Mouse (Mus musculus) kidney, adult 11 months (tissue): ENCODE data around the gene Dvl1.

Experiments
- DNase-seq: peaks from one replicate; pipeline ENCODE4 v3.0.0; 2022

Dvl1 gene

GRCm38 (mm10) chr4:155840076-155841002 lies 6.9 kb upstream of the Dvl1 start:
- DNase-seq, result no peak

- DNase-seq, result peak; percentile 77
Observed at GRCm38 (mm10) chr4:155841003-155841454, 6.2 kb upstream of the Dvl1 start.

GRCm38 (mm10) chr4:155841651-155842270 lies 5.4 kb upstream of the Dvl1 start:
- no peak for DNase-seq

- DNase-seq, result peak; percentile 77
Observed at GRCm38 (mm10) chr4:155843231-155843630, 4.0 kb upstream of the Dvl1 start.

GRCm38 (mm10) chr4:155847591-155848352 lies 570 bp downstream of the Dvl1 start:
- DNase-seq, result peak; percentile 73

GRCm38 (mm10) chr4:155848434-155849095 lies 1.4 kb downstream of the Dvl1 start:
- DNase-seq, result peak; percentile 83

GRCm38 (mm10) chr4:155849391-155849790 lies 2.2 kb downstream of the Dvl1 start:
- no peak for DNase-seq

- DNase-seq, result peak; percentile 68
Observed at GRCm38 (mm10) chr4:155849792-155850451, 2.7 kb downstream of the Dvl1 start.

GRCm38 (mm10) chr4:155851368-155851767 lies 4.2 kb downstream of the Dvl1 start:
- DNase-seq, result no peak

- peak; percentile 78 for DNase-seq
Observed at GRCm38 (mm10) chr4:155851951-155852411, 4.8 kb downstream of the Dvl1 start.

- no peak for DNase-seq
Observed at GRCm38 (mm10) chr4:155853421-155853820, 6.2 kb downstream of the Dvl1 start.

GRCm38 (mm10) chr4:155854991-155855390 lies 7.8 kb downstream of the Dvl1 start:
- no peak for DNase-seq

- no peak for DNase-seq
Observed at GRCm38 (mm10) chr4:155856071-155856470, 8.9 kb downstream of the Dvl1 start.

GRCm38 (mm10) chr4:155856881-155857280 lies 9.7 kb downstream of the Dvl1 start:
- no peak for DNase-seq

GRCm38 (mm10) chr4:155859318-155859717 lies 12.1 kb downstream of the Dvl1 start:
- no peak for DNase-seq

- DNase-seq, result no peak
Observed at GRCm38 (mm10) chr4:155861787-155862186, 14.6 kb downstream of the Dvl1 start.

- DNase-seq, result no peak
Observed at GRCm38 (mm10) chr4:155863001-155863400, 15.8 kb downstream of the Dvl1 start, which contains the start of gene Tas1r3. TSS of gene Tas1r3 (minus strand) at chr4:155863362.

GRCm38 (mm10) chr4:155868614-155869298 lies 21.6 kb downstream of the Dvl1 start:
- peak; percentile 53 for DNase-seq

- peak; percentile 96 for DNase-seq
Observed at GRCm38 (mm10) chr4:155869317-155870033, 22.3 kb downstream of the Dvl1 start, which contains the start of the genes Cptp and Ints11. TSS of gene Cptp (minus strand) at chr4:155869440. TSS of gene Ints11 (plus strand) at chr4:155869546.

GRCm38 (mm10) chr4:155871404-155871803 lies 24.2 kb downstream of the Dvl1 start:
- DNase-seq, result no peak
